Mouse (Mus musculus): ENCODE results near the gene Lbhd1.
A peak's percentile ranks its signal among the peaks of the same experiment; 100 is the strongest.

The Lbhd1 gene

GRCm38 (mm10) chr19:8911810-8912209 lies 28.3 kb downstream of the Lbhd1 start:
- DNase-seq (ENCODE audit: low spot score), result no peak

GRCm38 (mm10) chr19:8914212-8914611 lies 30.7 kb downstream of the Lbhd1 start:
- DNase-seq (ENCODE audit: low spot score), result no peak

- DNase-seq (ENCODE audit: low spot score), result no peak
These were observed 35.5 kb downstream of the Lbhd1 start for GRCm38 (mm10) chr19:8919000-8919399.

- DNase-seq (ENCODE audit: low spot score), result no peak
These were observed 36.1 kb downstream of the Lbhd1 start for GRCm38 (mm10) chr19:8919684-8920072.

GRCm38 (mm10) chr19:8920073-8920736 lies 36.7 kb downstream of the Lbhd1 start, which contains the start of gene B3gat3:
TSS of gene B3gat3 (plus strand) at chr19:8920374.
- DNase-seq (ENCODE audit: low spot score), result peak; percentile 88

- no peak for DNase-seq (ENCODE audit: low spot score)
These were observed 37.3 kb downstream of the Lbhd1 start for GRCm38 (mm10) chr19:8920836-8921291.

- DNase-seq (ENCODE audit: low spot score), result no peak
These were observed 38.2 kb downstream of the Lbhd1 start for GRCm38 (mm10) chr19:8921741-8922140.

GRCm38 (mm10) chr19:8926766-8927165 lies 43.2 kb downstream of the Lbhd1 start:
- no peak for DNase-seq (ENCODE audit: low spot score)

- DNase-seq (ENCODE audit: low spot score), result no peak
These were observed 44.5 kb downstream of the Lbhd1 start for GRCm38 (mm10) chr19:8927891-8928525.

- no peak for DNase-seq (ENCODE audit: low spot score)
These were observed 45.2 kb downstream of the Lbhd1 start for GRCm38 (mm10) chr19:8928689-8929223.

- DNase-seq (ENCODE audit: low spot score), result peak; percentile 80
These were observed 45.9 kb downstream of the Lbhd1 start, which contains the start of the genes Rom1 and Eml3 for GRCm38 (mm10) chr19:8929224-8930088. TSS of gene Rom1 (minus strand) at chr19:8929356. TSS of gene Eml3 (plus strand) at chr19:8929552.

GRCm38 (mm10) chr19:8930117-8930516 lies 46.6 kb downstream of the Lbhd1 start:
- DNase-seq (ENCODE audit: low spot score), result no peak

- no peak for DNase-seq (ENCODE audit: low spot score)
These were observed 47.2 kb downstream of the Lbhd1 start for GRCm38 (mm10) chr19:8930771-8931170.

GRCm38 (mm10) chr19:8936736-8937135 lies 53.2 kb downstream of the Lbhd1 start:
- no peak for DNase-seq (ENCODE audit: low spot score)

GRCm38 (mm10) chr19:8940526-8941133 lies 57.1 kb downstream of the Lbhd1 start:
- DNase-seq (ENCODE audit: low spot score), result no peak

- no peak for DNase-seq (ENCODE audit: low spot score)
These were observed 57.6 kb downstream of the Lbhd1 start for GRCm38 (mm10) chr19:8941136-8941514.

- peak; percentile 92 for DNase-seq (ENCODE audit: low spot score)
These were observed 58.1 kb downstream of the Lbhd1 start, which contains the start of gene Mta2 for GRCm38 (mm10) chr19:8941515-8942217. TSS of gene Mta2 (plus strand) at chr19:8941875.

All from ovary, postnatal 10 days (tissue).